Mouse (Mus musculus) retina, embryonic 14.5 days (tissue): ENCODE measurements at regions not wholly inside any gene's neighbourhood (a gene's known extent, or its start where the extent isn't known, plus 50 kb on each side); places are given as distances from the start of the nearest gene placed in this dataset.
A peak's percentile ranks its signal among the peaks of the same experiment; 100 is the strongest.

Experiments
- DNase-seq: peaks from one replicate; pipeline ENCODE4 v3.0.0-alpha.2; 2015; ENCODE audit warnings: low spot score

- no peak for DNase-seq
Measured at GRCm38 (mm10) chr15:6934564-6934980, 59.8 kb upstream of the Osmr start.

DNA sequence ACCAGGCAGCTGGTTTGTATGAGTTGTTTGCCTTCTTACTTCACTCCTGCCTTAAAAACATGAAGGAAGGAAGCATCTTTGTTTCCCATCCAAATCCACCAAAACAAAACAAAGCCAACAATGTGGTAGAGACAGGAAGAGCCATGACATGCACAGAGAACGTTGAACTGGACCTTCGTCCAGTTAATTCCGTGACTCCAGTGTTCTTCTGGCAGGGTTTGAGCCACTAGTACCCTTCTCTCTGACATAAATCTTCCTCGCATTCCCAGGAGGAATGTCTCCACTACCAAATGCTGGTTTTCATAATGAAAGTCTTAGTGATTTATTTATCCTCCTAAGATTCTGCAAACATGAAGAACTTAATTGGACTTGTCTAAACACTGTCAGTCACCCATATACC, 66.7 kb upstream of the Osmr start:
- DNase-seq, result no peak

- peak; percentile 52 for DNase-seq
Measured at GRCm38 (mm10) chr15:6949236-6949635, 74.5 kb upstream of the Osmr start.

GRCm38 (mm10) chr15:6949686-6950085, 74.9 kb upstream of the Osmr start:
- no peak for DNase-seq

DNA sequence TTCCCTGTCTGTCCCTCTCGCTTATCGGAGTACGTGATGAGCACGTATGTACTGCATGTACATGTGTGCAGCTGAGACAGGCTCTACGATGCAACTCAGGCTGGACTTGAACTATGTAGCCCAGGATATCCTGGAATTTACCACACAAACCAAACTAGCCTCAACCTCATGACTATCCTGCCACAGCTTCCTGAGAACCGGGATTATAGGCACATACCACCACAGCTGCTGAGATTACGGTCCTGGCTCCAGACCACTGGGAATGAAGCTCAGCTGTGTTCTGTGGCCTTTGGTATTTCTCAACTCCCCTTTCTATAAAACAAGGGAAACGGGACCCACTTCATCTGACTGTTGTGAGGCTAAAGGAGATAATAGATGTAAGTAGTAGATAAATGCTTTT, 75.7 kb upstream of the Osmr start:
- no peak for DNase-seq

DNA sequence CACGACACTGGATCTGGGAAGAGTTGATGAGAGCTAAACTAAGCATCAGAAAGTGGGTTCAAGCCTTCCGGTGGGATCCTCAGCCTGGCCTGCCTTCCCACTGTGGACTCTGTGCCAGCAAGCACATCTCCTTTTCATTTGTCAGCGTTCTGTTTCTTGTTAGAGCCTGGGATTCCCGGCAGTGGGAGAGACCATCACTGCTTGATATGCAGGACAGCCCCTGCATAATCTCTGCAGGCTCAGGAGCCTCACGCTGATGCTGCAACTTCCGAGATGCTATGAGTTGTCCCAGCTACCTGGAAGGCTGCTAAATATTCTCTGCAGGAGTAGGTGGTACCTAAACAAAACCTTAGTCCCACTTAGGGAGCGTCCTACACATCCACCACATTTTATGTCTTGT, 78.8 kb upstream of the Osmr start:
- no peak for DNase-seq

DNA sequence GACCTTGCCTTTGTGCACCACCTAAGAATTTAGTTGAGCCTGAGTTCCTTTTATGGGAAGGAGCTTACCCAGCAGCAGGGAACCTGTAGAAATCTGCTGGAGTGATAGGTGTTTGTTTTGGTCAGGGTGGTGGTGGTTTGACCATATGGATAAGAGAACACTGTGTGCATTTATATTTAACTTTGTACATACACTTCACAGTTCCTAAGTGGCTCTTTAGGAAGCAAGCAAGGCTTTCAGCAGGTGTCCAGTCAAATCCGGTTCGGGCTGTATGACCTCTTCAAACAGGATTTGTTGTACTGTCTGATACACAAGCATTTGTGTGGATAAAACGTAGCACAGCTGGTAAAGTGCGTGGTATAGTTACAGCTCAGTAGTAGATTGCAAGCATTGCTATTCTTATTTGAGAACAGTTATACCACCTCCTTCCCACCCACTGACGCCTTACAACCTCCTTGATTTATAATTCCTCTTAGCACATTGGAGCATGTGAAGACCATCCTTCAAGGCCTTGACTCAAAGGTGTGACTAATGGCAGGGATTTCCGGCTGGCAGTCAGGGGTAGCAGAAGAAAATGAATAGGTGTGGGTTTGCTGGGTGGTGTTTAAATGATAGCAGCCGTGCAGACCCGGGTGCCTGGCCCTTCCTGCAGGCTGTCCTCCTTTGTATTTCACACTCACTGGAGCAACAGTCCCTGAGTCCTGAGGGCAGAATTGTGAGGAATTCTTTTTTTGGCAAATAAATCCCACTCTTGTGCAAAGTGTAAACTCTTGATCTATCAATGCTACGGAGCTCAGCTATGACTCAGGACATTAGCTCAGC, 79.4 kb upstream of the Osmr start:
- DNase-seq, result no peak

DNA sequence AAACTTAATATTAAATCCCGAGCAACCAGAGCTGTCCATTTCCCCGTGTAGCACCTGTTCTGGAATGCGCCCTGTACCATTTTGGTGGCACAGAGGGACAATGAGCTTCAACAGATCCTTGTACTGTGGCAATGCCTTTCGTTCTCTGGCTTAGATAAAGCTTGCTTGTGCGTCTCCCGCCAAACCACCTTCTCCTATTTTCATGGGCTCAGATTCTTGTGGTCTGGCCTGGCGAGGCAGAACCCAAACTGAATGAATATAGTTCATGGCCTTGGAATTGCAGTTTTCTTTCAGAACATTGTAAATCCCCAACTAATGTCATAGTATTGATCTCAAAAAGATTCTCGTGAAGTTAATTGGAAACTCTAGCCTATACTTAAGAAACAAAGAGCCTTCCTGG, 85.1 kb upstream of the Osmr start:
- DNase-seq, result no peak

DNA sequence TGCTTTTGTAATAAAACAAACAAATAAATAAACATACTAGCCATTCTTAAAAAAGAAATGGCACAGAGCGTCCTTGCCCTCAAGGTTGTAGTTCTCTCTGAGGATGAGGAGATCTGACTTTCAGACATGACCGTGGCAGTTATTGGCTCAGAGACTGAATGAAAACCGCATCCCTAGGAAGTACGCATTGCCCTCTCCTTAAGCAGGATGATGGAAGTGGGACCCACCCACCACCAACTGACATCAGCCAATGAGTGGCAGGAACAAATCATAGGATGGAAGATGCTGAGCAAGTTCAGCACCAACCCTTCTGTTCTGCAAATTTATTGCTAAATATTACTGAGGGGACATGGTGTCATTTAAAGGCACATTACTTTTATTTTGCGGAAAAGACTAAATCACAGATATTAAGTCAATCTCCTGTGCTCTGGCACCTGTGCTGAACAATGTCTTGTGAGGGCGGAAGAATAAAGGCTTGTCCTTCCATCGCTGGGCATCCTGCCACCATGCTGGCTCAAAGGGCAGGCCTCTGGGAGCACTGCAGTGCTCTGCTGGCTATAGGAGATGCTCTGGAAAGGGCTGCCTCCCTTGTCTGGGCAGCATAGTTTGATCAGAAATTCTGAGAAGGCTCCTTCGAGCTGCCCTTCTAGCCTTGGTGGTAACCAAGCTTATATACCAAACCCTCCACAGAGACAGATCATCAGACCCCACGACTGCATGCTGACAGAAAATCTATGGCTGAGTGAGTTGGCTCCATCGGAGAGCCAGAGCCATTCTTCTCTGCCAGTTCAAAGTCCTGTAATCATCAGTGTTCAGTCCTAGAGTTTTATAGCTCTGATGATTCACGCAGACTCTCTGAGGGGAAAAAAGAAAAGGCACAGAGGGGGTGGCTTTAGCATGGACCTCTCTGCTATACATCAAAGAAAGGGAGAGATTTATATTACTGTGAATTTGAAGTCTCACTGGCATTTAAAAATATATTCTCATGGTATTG, 86.3 kb upstream of the Osmr start:
- no peak for DNase-seq

GRCm38 (mm10) chr15:6964635-6965034, 89.9 kb upstream of the Osmr start:
- DNase-seq, result no peak

GRCm38 (mm10) chr15:6965446-6965845, 90.7 kb upstream of the Osmr start:
- no peak for DNase-seq

DNA sequence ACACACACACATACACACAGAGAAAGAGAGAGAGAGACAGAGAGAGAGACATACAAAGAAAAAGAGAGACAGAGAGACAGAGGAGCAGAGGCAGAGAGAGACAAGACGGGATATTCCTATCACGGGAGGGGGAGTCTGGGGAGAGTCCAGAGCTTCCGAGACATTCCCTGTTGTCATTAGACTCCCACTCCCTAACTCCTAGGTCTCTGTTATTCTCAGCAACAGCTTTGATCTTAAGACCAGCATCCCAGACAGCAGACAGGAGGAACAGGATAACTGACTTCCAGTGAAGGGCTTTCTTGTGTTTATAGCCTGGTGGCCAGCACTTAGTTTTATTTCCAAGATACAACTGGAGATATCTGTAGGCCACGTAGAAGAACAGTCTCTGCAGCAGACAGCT, 99.6 kb upstream of the Osmr start:
- no peak for DNase-seq

DNA sequence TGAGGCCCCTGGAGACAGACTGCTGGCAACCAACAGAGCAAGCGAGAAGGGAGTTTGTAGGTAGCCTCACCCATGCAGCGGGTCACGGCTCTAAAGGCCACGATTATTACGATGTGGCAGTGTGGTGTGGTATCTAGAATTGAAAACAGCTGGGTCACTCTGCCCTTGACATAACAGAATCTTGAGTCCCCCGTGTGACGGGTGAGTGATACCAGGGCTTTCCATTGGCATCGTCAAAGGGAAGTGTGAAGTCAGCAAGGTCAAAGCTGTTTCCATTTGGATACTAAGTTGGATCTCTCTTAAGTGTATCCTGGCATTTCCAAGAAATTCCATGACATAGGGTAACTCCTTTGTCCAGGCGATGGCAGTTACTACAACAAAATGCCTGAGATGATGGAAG, 106.7 kb upstream of the Osmr start:
- no peak for DNase-seq

- no peak for DNase-seq
Measured at GRCm38 (mm10) chr15:6983320-6983719, 107.1 kb upstream of the Lifr start.

DNA sequence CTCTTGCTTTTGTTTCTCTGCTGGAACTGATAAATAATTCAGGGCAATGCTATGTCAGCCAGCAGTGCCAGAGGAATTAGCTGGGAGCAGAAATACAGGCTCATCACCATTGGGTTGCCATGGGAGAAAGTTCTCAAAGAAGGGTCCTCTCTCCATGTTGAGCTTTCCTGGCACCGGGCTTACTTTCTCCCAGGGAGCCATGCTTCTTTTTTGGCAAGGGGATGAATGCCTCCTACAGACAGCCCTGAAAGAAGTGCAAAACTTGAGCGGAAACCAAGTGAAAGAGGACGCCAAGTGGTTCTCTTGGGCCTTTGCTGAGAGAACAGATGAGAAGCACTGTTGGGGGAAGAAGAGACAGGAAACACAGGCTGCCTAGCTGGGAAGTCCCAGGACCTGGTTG, 102.2 kb upstream of the Lifr start:
- DNase-seq, result peak; percentile 7

DNA sequence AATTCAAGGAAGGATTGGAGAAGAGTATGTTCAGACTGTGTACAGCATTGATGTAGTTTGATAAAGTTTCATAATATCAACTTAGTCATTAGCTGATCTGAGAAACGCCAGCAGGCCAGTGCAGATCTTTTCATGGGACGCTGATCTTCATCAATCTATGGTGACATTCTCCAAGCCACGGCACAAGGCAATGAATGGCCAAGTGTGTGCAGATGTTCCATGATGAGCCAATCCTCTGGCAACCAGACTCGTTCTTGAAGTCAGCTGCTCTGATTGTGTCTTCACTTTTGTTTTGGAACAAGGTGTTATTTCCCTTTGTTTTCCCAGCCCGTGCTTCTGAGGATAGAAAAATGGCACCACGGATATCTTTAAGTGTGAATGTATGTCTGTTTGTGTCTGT, 101.3 kb upstream of the Lifr start:
- no peak for DNase-seq

GRCm38 (mm10) chr15:6993226-6993625, 97.2 kb upstream of the Lifr start:
- no peak for DNase-seq

GRCm38 (mm10) chr15:6995246-6995645, 95.2 kb upstream of the Lifr start:
- no peak for DNase-seq

DNA sequence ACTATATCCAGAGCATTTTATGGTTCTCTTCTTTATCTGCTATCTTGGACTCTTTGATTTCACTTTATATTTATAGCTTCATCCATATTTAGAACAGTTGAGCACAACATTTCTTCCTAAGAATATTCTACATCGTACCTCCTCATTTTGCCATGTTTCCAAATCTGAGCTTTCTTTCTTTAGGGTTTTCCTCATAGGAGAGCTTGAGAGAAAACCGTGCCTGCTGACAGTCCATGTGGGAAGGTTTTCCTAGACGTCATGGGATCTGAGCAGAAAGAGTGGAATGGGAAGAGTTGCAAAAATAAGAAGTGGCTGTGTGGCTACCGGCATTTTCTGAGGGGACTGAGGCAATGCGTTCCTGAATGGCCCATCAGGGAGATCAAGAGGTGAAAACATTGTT, 92.5 kb upstream of the Lifr start:
- no peak for DNase-seq

DNA sequence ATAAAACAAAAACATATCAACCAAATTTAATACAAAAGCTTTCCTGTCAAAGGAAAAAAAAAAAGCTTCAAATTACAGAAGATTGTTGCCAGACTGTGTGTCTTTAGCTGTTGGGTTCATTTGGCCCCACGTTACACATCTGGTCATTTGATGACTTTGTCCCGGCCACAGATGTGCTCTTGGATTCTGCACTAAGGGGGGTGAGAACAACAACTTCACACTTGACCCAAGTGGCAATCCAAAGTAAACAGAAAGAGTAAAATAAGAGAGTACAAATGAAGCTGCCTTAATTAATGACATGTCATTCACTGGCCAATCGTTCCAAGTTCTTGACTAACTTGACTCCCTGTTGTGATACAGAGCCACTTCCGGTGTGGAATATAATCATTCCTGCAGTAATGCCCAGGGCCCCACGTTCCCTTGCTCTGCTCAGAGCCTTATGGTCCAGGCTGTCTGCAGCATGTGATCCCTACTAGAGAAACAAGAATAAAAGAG, 91.8 kb upstream of the Lifr start:
- no peak for DNase-seq

- no peak for DNase-seq
Measured at GRCm38 (mm10) chr15:6999667-7000066, 90.7 kb upstream of the Lifr start.

DNA sequence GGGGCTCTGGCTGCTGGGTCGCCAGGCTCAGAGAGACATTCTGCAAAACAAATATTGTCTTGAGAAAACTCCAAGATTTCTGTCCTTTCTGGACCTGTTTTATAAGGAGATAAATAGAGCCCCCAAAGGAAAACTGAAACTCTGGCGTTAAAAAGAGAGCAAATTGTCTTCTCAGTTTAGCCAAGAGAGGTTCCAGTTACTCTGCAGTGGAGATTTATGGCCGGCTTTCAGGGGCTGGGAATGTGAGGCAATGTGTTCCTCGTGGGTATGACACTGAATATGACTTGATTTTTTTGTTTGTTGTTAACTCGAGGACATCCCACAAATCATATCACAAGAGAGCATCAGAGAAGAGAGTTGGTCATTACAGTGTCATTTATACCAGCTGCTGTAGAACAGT, 88.2 kb upstream of the Lifr start:
- no peak for DNase-seq

- DNase-seq, result no peak
Measured at GRCm38 (mm10) chr15:7003311-7003710, 87.1 kb upstream of the Lifr start.
